Mouse (Mus musculus) T-helper 2 cell (primary cell): ENCODE measurements around the gene Zmym1.
"Not testable (repeated sequence)": the region's sequence is repeated elsewhere in the genome, so short reads cannot be mapped to it uniquely, and the experiment has no call there.

ENCODE experiments used
- in situ Hi-C: fragments of 300-600 bp; cut with MboI, MseI; formaldehyde crosslinking; loops from one replicate; pipeline ENCODE4 v1.15.1; 2025; ENCODE audit warnings: high pct_unique_total_duplicates

Zmym1 gene

GRCm38 (mm10) chr4:127027228-127028190 lies 33.4 kb downstream of the Zmym1 start:
- in situ Hi-C loops = no loop called here

DNA sequence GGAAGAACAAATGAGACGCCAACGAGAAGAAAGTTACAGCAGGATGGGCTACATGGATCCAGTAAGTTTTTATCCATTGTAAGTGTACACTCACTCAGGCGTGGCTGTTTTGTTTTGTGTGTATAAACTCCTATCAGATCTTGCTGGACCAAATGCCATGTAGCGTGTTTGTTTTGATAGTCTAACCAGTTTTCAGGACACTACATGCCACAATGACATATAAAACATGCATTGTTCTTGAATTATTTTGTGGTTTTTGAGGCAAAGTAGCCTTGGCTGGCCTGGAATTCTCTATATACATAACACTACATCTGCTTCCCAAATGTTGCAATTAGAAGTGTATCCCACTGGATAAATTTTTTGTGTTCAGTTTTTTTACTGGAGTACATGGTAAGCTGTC lies 34.1 kb downstream of the Zmym1 start:
- in situ Hi-C loops = no loop called here

- in situ Hi-C loops = no loop called here
Measured at GRCm38 (mm10) chr4:127024240-127024639, 36.7 kb downstream of the Zmym1 start.

DNA sequence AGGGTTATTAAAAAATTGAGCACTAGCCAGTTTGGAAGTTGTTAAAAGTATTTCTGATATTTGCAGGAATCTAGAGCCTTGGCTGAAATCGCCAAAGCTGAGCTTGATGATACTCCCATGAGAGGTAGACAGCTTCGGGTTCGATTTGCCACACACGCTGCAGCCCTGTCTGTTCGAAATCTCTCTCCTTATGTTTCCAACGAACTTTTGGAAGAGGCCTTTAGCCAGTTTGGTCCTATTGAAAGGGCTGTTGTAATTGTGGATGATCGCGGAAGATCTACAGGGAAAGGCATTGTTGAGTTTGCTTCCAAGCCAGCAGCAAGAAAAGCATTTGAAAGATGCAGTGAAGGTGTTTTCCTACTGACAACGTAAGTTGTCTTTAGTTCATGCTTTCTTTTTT lies 37.8 kb downstream of the Zmym1 start:
- in situ Hi-C loops = no loop called here

- in situ Hi-C loops = no loop called here
Measured at GRCm38 (mm10) chr4:127021989-127022626, 38.8 kb downstream of the Zmym1 start.

- in situ Hi-C loops = no loop called here
Measured at GRCm38 (mm10) chr4:127021151-127021945, 39.6 kb downstream of the Zmym1 start, which contains the start of gene Sfpq. Sfpq (plus strand) TSS chr4:127021324.

DNA sequence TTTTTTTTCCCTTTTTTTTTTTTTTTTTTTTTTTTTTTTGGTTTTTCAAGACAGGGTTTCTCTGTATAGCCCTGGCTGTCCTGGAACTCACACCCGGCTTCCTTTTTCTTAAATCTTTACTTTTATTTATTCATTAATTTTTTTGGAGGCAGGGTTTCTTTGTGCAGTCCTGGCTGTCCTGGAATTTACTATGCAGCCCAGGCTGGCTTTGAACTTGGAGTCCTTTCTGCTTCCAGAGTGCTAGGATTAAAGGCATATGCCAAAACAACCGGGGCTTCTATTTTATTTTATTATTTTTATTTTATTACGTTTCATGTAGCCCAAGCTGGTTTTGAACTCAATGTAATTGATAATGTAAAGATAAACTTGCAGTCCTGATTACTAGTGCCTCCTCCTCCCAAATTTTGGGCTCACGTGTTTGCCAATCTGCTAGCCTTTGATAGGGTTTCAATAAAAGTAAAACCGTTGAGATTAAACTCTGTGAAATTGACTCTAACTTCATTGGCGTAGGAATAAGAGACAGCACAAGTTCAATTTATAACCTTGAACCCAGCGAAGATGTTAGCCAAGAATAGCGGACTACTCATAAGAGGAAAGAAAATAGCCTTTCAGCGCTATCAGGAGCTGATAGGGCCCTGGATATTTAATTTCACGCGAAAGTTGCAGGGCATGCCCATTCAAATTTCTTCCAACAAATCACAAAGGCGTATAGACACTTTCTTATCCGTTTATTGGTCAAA lies 40.4 kb downstream of the Zmym1 start:
- in situ Hi-C loops = no loop called here

GRCm38 (mm10) chr4:127016366-127016765 lies 44.6 kb downstream of the Zmym1 start:
- in situ Hi-C loops = no loop called here

GRCm38 (mm10) chr4:127015294-127015993 lies 45.5 kb downstream of the Zmym1 start:
- in situ Hi-C loops = not testable (repeated sequence)

GRCm38 (mm10) chr4:127005113-127005936 lies 55.6 kb downstream of the Zmym1 start:
- in situ Hi-C loops = no loop called here

GRCm38 (mm10) chr4:127004384-127004783 lies 56.6 kb downstream of the Zmym1 start:
- in situ Hi-C loops = no loop called here

- in situ Hi-C loops = no loop called here
Measured at GRCm38 (mm10) chr4:127000601-127001105, 60.3 kb downstream of the Zmym1 start.

DNA sequence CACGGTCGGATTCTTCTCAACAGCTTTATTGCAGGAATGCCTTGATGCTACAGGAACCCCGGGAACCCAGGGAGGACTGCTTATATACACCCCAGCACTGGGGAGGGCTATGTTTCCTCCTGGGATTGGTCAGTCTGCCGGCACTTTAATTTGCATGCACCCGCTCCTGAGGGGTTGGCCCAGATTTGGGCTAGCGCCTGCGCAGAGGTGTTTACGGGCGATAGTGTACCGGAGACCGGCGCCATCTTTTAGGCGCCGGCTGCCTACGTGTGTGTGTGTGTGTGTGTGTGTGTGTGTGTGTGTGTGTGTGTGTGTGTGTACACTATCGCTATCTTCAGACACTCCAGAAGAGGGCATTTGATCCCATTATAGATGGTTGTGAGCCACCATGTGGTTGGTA lies 61.6 kb downstream of the Zmym1 start:
- in situ Hi-C loops = not testable (repeated sequence)
